ENCODE assay signal across 17 mouse cellular contexts in the genomic region with DNA sequence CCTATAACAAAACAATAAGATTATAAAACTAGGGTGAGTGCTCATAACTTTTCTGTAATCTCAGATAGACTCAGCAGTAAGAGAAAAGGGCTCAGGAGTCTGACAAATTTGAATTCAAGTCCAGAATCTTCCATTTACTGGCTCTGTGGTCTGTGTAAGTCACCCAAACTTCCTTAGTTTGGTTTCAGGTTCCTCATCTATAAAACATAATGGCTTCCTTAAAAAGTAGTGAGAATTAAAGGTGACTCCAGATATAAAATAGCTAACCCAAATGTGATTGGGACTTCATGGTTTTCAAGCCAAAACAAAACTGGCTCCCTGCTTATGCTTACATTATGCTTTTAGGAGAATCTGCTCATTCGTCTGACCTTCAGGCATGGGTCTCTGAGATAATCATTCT.
"Had no signal": no experiment of that assay in that cellular context is flagged by ENCODE, and none has a peak within 500 bp of the region (broad histone marks: within the 10 kb centered on the region; RNA-seq: fewer than 3 reads in every experiment).

No protein-coding gene starts in this region.

- H3K27ac ChIP-seq: heart, embryonic 10.5 days; hindbrain, embryonic 13.5 days; hindbrain, embryonic 15.5 days; hindbrain, postnatal 0 days; kidney, postnatal 0 days; left cerebral cortex, adult 2 months; limb, embryonic 10.5 days; limb, embryonic 12.5 days had no signal

- ATAC-seq: hindbrain, postnatal 0 days; intestine, embryonic 16.5 days had no signal

- H3K9ac ChIP-seq: heart, embryonic 12.5 days; hindbrain, embryonic 13.5 days; hindbrain, embryonic 15.5 days; limb, embryonic 12.5 days had no signal

- H3K4me2 ChIP-seq: heart, embryonic 12.5 days; hindbrain, embryonic 13.5 days; hindbrain, embryonic 15.5 days; limb, embryonic 12.5 days; liver, embryonic 11.5 days had no signal

- DNase-seq: gastrocnemius, postnatal 14 days; gastrocnemius, postnatal 36 days; heart, adult 18-20 months; heart, postnatal 10 days; heart, postnatal 4 days; liver had no signal

- H3K9me3 ChIP-seq: heart, embryonic 10.5 days; heart, embryonic 12.5 days; hindbrain, embryonic 13.5 days; hindbrain, embryonic 15.5 days; limb, embryonic 10.5 days; limb, embryonic 12.5 days had no signal

- H3K27me3 ChIP-seq: heart, embryonic 12.5 days; hindbrain, embryonic 13.5 days; hindbrain, embryonic 15.5 days; limb, embryonic 12.5 days had no signal

- H3K4me1 ChIP-seq: heart, embryonic 10.5 days; heart, embryonic 12.5 days; hindbrain, embryonic 13.5 days; hindbrain, embryonic 15.5 days; limb, embryonic 10.5 days; limb, embryonic 12.5 days had no signal

- H3K36me3 ChIP-seq: heart, embryonic 10.5 days; heart, embryonic 12.5 days; hindbrain, embryonic 13.5 days; hindbrain, embryonic 15.5 days; limb, embryonic 10.5 days; limb, embryonic 12.5 days had no signal

- H3K4me3 ChIP-seq: heart, embryonic 10.5 days; heart, embryonic 12.5 days; hindbrain, embryonic 13.5 days; hindbrain, embryonic 15.5 days; left cerebral cortex, adult 2 months; limb, embryonic 10.5 days; limb, embryonic 12.5 days had no signal
